Mouse (Mus musculus) ES-E14 (cell line): ENCODE results near the gene Zpr1. TPM values are rescaled to one million over a fixed set of nuclear protein-coding genes. Genes with fewer than 3 reads are reported as not detected.
A peak's percentile ranks its signal among the peaks of the same experiment; 100 is the strongest.

Source experiments
- DNase-seq: peaks from one replicate; pipeline ENCODE4 v3.0.0-alpha.2; 2013; ENCODE audit warnings: low read depth, low spot score
- H3K27ac ChIP-seq: 2 replicates; pipeline ENCODE4 v1.5.1; 2012; ENCODE audit warnings: low read depth, mild to moderate bottlenecking, low read length, moderate library complexity, mixed read lengths; ENCODE audit not compliant: poor library complexity, insufficient read depth, severe bottlenecking
- H3K36me3 ChIP-seq: 2 replicates; pipeline ENCODE4 v1.6.1; 2012; ENCODE audit warnings: mild to moderate bottlenecking, low read length, moderate library complexity, mixed read lengths; ENCODE audit not compliant: control insufficient read depth, poor library complexity, insufficient read depth, severe bottlenecking
- H3K4me1 ChIP-seq, 2 experiments: fragments of 150-350 bp in 1 of 2; sonication (generic) in 1 of 2; 2 replicates each; pipeline ENCODE4 v1.6.1; 2012; ENCODE audit warnings: low read length in 2 of 2, mild to moderate bottlenecking in 1 of 2, mixed read lengths in 1 of 2; ENCODE audit not compliant: control insufficient read depth in 2 of 2, insufficient read depth in 2 of 2, poor library complexity in 1 of 2
- H3K4me3 ChIP-seq, 2 experiments: fragments of 150-350 bp in 1 of 2; sonication (generic) in 1 of 2; 2 replicates each; pipeline ENCODE4 v1.5.1; 2012; ENCODE audit warnings: low read length in 2 of 2, low read depth in 1 of 2, mild to moderate bottlenecking in 1 of 2, mixed read lengths in 1 of 2; ENCODE audit not compliant: insufficient read depth in 1 of 2, poor library complexity in 1 of 2, severe bottlenecking in 1 of 2
- H3K9ac ChIP-seq: 2 replicates; pipeline ENCODE4 v1.6.1; 2012; ENCODE audit warnings: low read depth, mild to moderate bottlenecking, low read length, mixed read lengths; ENCODE audit not compliant: poor library complexity, insufficient read depth, severe bottlenecking
- H3K9me3 ChIP-seq: fragments of 150-350 bp; sonication (generic); 2 replicates; pipeline ENCODE4 v1.6.1; 2012; ENCODE audit warnings: low read depth, mild to moderate bottlenecking, low read length; ENCODE audit not compliant: control insufficient read depth, insufficient read depth
- CHD2 ChIP-seq: IDR thresholded peaks from 2 replicates; pipeline ENCODE4 v1.6.1; 2014; ENCODE audit warnings: mild to moderate bottlenecking, low read depth, low read length, inconsistent platforms
- HCFC1 ChIP-seq: IDR thresholded peaks from 2 replicates; pipeline ENCODE4 v1.6.1; 2012; ENCODE audit warnings: low read length, inconsistent platforms, borderline replicate concordance; ENCODE audit not compliant: insufficient read depth
- MAFK ChIP-seq: IDR thresholded peaks from 2 replicates; pipeline ENCODE4 v1.6.1; 2014; ENCODE audit warnings: mild to moderate bottlenecking, low read depth, low read length, inconsistent platforms; ENCODE audit not compliant: insufficient read depth
- ZC3H11A ChIP-seq: IDR thresholded peaks from 2 replicates; pipeline ENCODE4 v1.6.1; 2012; ENCODE audit warnings: low read depth, mild to moderate bottlenecking, inconsistent platforms, low read length, borderline replicate concordance
- ZNF384 ChIP-seq: IDR thresholded peaks from 2 replicates; pipeline ENCODE4 v1.6.1; 2012; ENCODE audit warnings: low read depth, low read length, inconsistent platforms
- in situ Hi-C, 2 experiments: fragments of 600-800 bp; cut with MboI; formaldehyde crosslinking; loops; one replicate each; pipeline ENCODE4 v1.15.1; 2025; ENCODE audit warnings: low sequenced_read_pairs in 2 of 2, inconsistent platforms in 1 of 2; ENCODE audit not compliant: unreplicated experiment in 2 of 2
- total RNA-seq: library from RNA; depleted of rRNA; stranded (reverse); fragments of 300-350 nt; gene quantifications from 2 replicates; pipeline ENCODE4 v1.2.3, GENCODE M21; 2012

The Zpr1 gene
- total RNA-seq, 1 experiment: 56.0 TPM

GRCm38 (mm10) chr9:46282631-46283436 lies 10.0 kb downstream of the Zpr1 start, which contains the start of gene Bud13:
TSS of gene Bud13 (plus strand) at chr9:46283008.
- Histone ChIP-seq H3K4me1 (peaks cover 3 to 7% of the 10 kb centered on the region in 2 experiments; a peak in 3 of 4 replicates), H3K9me3 (no peaks in the 10 kb centered on the region), H3K9ac (peak within 1 kb of the TSS; percentile 96), H3K4me3 (peak within 1 kb of the TSS; percentile 91 to 95), H3K27ac (peak within 1 kb of the TSS; percentile 49; the same call in 1 of the 2 replicates), H3K36me3 (peaks cover 36% of the 10 kb centered on the region)
- TF ChIP-seq HCFC1 (peak; percentile 74), CHD2 (no peak), ZNF384 (no peak)
- in situ Hi-C loops: no loop called here
- DNase-seq: peak; percentile 87

DNA sequence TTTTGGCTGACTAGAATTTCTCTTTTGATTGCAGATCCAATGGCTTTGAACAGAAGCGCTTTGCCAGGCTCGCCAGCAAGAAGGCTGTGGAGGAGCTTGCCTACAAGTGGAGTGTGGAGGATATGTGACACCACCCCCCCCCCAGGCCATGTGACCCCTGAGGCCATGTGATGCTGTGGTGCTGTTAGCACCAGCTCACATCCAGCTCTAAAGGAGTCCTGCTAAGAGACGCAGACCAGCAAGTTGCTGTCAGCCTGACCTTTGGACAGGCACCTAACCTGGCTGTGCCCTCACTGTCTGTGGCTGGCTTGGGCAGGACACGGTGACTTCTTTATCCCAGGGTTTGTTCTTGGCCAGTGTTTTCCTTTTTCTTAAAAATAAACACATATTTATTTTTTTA lies 25.5 kb downstream of the Zpr1 start:
- in situ Hi-C loops: no loop called here
- TF ChIP-seq CHD2: no peak
- no peak for TF ChIP-seq ZNF384
- TF ChIP-seq MAFK: no peak
- TF ChIP-seq ZC3H11A: no peak
- TF ChIP-seq HCFC1: no peak
- no peaks in the 10 kb centered on the region for H3K4me1 ChIP-seq
- H3K27ac ChIP-seq: no peak overlapping the region
- no peak for DNase-seq
- H3K4me3 ChIP-seq: no peak overlapping the region
- no peak overlapping the region for H3K9ac ChIP-seq
- H3K36me3 ChIP-seq: peaks cover 14% of the 10 kb centered on the region
- H3K9me3 ChIP-seq: no peaks in the 10 kb centered on the region

DNA sequence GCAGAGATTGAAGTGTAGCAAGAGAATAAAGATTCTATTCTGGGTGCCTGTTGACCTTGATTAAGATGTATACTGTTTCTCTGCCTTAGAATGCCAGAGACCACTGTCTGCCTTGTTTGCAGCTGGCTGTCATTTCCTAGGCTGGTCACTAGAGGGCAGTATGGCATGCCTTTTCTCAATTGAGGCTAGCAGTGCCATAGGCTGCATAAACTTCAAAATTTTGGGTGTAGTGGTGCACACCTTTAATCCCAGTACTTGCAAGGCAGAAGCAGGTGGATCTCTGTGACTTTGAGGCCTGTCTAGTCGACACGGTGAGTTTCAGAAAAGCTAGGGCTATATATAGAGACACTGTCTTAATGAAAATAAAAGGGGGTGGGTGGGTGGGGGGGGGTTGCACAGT lies 29.3 kb downstream of the Zpr1 start:
- in situ Hi-C loops: no loop called here
- Histone ChIP-seq H3K36me3 (peaks cover 4% of the 10 kb centered on the region), H3K9me3 (no peaks in the 10 kb centered on the region), H3K9ac (no peak overlapping the region), H3K4me1 (peaks cover 0 to 3% of the 10 kb centered on the region in 2 experiments; a peak in 1 of 4 replicates), H3K4me3 (no peak overlapping the region), H3K27ac (no peak overlapping the region)
- TF ChIP-seq ZC3H11A (no peak), MAFK (no peak), HCFC1 (no peak), CHD2 (no peak), ZNF384 (peak; percentile 37; the same call in 1 of the 2 replicates)
- peak; percentile 47 for DNase-seq

- no peak overlapping the region for H3K9ac ChIP-seq
- no peak overlapping the region for H3K27ac ChIP-seq
- in situ Hi-C loops: no loop called here
- TF ChIP-seq ZC3H11A (no peak), MAFK (no peak), HCFC1 (no peak), CHD2 (no peak), ZNF384 (no peak)
- no peaks in the 10 kb centered on the region for H3K9me3 ChIP-seq
- H3K4me1 ChIP-seq: peaks cover 0 to 3% of the 10 kb centered on the region in 2 experiments; a peak in 1 of 4 replicates
- no peaks in the 10 kb centered on the region for H3K36me3 ChIP-seq
- peak overlapping the region in 1 of 2 experiments; percentile 50; a peak in 2 of 4 replicates for H3K4me3 ChIP-seq
- peak; percentile 58 for DNase-seq
Measured at GRCm38 (mm10) chr9:46309121-46309520, 36.3 kb downstream of the Zpr1 start.
